Mouse (Mus musculus): ENCODE data around the gene Klf7. TPM values are rescaled to one million over a fixed set of nuclear protein-coding genes. Genes with fewer than 3 reads are reported as not detected.
A peak's percentile ranks its signal among the peaks of the same experiment; 100 is the strongest.

Klf7 gene
- polyA plus RNA-seq, 1 experiment from 2014 or later = 13.8 TPM

- peaks cover 33% of the 10 kb centered on the region for H3K36me3 ChIP-seq (replicated peaks)
- H3K9me3 ChIP-seq = no peaks in the 10 kb centered on the region
- peak overlapping the region; percentile 58; the same call in 1 of the 2 replicates for H3K27ac ChIP-seq
- H3K4me1 ChIP-seq = peaks cover 28% of the 10 kb centered on the region
- 81% methylated on average over 9 of the region's 9 CpGs for WGBS
- no peak overlapping the region for H3K4me3 ChIP-seq
- H3K27me3 ChIP-seq (ENCODE audit: poor library complexity, severe bottlenecking) = no peaks in the 10 kb centered on the region
- no peak for DNase-seq (ENCODE audit: extremely low spot score, low spot score)
Measured at GRCm38 (mm10) chr1:64078011-64078746, 43.9 kb downstream of the Klf7 start.

GRCm38 (mm10) chr1:64074051-64074450 is 48.0 kb downstream of the Klf7 start:
- Histone ChIP-seq H3K36me3 (replicated peaks) (peaks cover 31% of the 10 kb centered on the region), H3K4me1 (peaks cover 29% of the 10 kb centered on the region), H3K27me3 (ENCODE audit: poor library complexity, severe bottlenecking) (0 out of 2 replicates have a peak, but pooled peaks cover 3% of the 10 kb centered on the region), H3K4me3 (no peak overlapping the region), H3K27ac (no peak overlapping the region), H3K9me3 (no peaks in the 10 kb centered on the region)
- DNase-seq (ENCODE audit: extremely low spot score, low spot score) = no peak
- 83% methylated on average over 5 of the region's 5 CpGs for WGBS

- Histone ChIP-seq H3K4me1 (peaks cover 38% of the 10 kb centered on the region), H3K9me3 (no peaks in the 10 kb centered on the region), H3K27me3 (ENCODE audit: poor library complexity, severe bottlenecking) (0 out of 2 replicates have a peak, but pooled peaks cover 3% of the 10 kb centered on the region), H3K27ac (no peak overlapping the region), H3K36me3 (replicated peaks) (peaks cover 7% of the 10 kb centered on the region), H3K4me3 (no peak overlapping the region)
- WGBS = 70% methylated on average over 2 of the region's 2 CpGs
- DNase-seq (ENCODE audit: extremely low spot score, low spot score) = no peak
Measured at GRCm38 (mm10) chr1:64070947-64071346, 51.1 kb downstream of the Klf7 start.

DNA sequence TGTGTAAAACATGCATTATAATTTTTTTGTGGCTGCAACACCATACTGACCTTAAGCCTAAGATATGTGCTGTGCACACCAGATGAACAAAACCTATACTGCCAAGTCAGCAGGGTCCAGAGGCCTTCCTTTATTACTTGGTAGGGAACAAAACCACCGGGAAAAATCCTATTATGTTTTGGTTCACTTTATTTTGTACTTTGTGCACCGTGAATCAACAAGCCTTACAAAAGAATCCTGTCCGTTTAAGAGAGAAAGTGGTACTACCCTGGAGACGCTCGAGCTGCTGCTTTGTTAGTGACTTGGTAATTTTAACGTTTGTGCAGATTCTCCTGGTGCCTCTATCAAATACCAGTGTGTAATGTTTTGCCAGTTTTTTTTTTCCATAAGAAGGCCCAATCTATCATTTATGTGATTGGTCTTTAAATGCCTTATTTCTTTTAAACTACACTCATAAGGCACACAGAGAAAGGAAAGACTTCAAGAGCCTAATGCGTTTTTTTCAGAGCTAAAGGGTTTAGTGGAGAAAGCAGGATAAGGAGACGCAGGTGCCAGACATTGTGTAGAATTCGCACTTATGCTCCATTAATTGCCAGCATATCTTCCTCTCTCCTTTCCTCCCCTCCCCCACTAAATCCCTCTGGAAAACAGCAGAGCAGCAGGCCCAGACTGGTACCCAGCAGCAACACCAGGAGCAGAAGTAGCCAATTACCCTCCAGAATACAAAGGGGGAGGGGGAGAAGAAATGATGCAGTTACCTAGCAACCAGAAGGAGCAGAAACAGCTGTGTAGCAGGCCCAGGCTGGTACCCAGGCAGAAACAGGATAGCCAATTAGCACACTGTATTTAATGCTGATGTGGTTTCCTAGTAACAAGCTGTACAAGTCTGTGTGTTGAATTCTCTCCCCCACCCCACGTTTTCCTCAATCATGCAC is 55.5 kb downstream of the Klf7 start:
- H3K4me3 ChIP-seq = no peak overlapping the region
- no peaks in the 10 kb centered on the region for H3K9me3 ChIP-seq
- WGBS = 21% methylated on average over 10 of the region's 10 CpGs
- no peaks in the 10 kb centered on the region for H3K36me3 ChIP-seq (replicated peaks)
- peak; percentile 76 for DNase-seq (ENCODE audit: extremely low spot score, low spot score)
- H3K4me1 ChIP-seq = peaks cover 52% of the 10 kb centered on the region
- peak overlapping the region; percentile 79 for H3K27ac ChIP-seq
- H3K27me3 ChIP-seq (ENCODE audit: poor library complexity, severe bottlenecking) = no peaks in the 10 kb centered on the region

DNA sequence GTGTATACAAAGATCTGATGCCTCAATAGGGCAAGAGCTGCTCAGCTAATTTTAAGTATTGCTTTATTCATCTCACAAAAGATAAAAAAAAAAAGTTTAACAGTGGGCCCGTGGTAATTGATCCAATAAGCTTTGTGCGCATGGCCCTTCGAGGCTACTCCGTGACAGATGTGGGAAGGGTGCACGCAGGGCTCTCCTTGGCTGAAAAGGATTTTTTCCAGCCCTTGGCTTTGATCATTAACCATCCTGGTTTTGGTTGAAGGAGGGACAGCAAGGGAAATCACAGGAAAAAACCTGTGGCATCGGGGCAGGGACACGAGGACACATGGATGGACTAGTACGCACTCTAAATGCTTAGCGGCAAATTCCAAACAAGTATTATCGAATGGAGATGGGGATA is 60.6 kb downstream of the Klf7 start:
- no peaks in the 10 kb centered on the region for H3K9me3 ChIP-seq
- no peak overlapping the region for H3K4me3 ChIP-seq
- no peaks in the 10 kb centered on the region for H3K27me3 ChIP-seq (ENCODE audit: poor library complexity, severe bottlenecking)
- 78% methylated on average over 10 of the region's 10 CpGs for WGBS
- H3K36me3 ChIP-seq (replicated peaks) = peaks cover 6% of the 10 kb centered on the region
- H3K27ac ChIP-seq = peak overlapping the region; percentile 77; the same call in 1 of the 2 replicates
- DNase-seq (ENCODE audit: extremely low spot score, low spot score) = no peak
- peaks cover 43% of the 10 kb centered on the region for H3K4me1 ChIP-seq

- H3K4me3 ChIP-seq = no peak overlapping the region
- no peaks in the 10 kb centered on the region for H3K9me3 ChIP-seq
- H3K4me1 ChIP-seq = peaks cover 38% of the 10 kb centered on the region
- DNase-seq (ENCODE audit: extremely low spot score, low spot score) = no peak
- peak overlapping the region; percentile 77 for H3K27ac ChIP-seq
- H3K36me3 ChIP-seq (replicated peaks) = peaks cover 6% of the 10 kb centered on the region
- H3K27me3 ChIP-seq (ENCODE audit: poor library complexity, severe bottlenecking) = no peaks in the 10 kb centered on the region
- WGBS = 66% methylated on average over 9 of the region's 9 CpGs
Measured at GRCm38 (mm10) chr1:64060699-64061454, 61.2 kb downstream of the Klf7 start.

DNA sequence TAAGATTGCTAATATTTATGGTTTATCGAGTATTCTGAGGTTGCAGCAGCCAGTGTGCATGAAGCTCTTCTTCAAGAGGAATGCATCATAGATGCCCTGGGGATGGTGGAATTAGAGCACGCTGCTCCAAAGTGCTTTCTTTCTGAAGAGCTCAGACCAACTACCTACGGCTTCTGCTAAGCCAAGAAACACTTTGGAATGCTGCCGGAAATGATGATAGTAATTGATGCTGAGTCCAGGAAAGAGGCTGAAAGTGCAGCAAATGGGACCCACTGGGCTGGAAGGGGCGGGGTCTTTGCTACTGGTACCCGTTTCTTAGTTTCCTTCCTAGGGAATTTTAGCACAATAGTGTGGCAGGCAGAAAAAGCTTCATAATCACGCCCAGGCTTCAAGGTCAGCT is 62.0 kb downstream of the Klf7 start:
- Histone ChIP-seq H3K4me3 (no peak overlapping the region), H3K36me3 (replicated peaks) (peaks cover 6% of the 10 kb centered on the region), H3K9me3 (no peaks in the 10 kb centered on the region), H3K4me1 (peaks cover 37% of the 10 kb centered on the region), H3K27ac (peak overlapping the region; percentile 77; the same call in 1 of the 2 replicates), H3K27me3 (ENCODE audit: poor library complexity, severe bottlenecking) (no peaks in the 10 kb centered on the region)
- whole genome bisulfite sequencing = 81% methylated on average over 7 of the region's 7 CpGs
- DNase-seq (ENCODE audit: extremely low spot score, low spot score) = no peak

DNA sequence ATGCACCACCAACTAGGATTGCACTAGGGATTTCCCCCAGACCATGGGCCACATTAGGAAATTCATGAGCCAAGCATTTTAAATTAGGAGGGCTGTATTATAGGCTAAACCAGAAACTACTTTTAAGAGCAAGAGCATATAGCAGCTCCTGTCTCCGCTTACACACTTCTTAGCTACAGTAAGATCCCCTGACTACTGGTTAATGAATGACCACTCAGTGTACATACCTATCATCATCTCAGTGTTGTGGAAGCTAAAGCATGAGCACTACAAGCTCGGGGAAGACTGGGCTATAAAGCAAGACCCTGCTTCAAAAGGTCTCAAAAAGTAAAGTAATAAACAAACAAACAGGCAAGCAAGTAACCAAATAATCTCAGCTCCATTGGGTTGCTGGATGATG is 65.5 kb downstream of the Klf7 start:
- 90% methylated on average over 2 of the region's 2 CpGs for WGBS
- no peak overlapping the region for H3K27ac ChIP-seq
- no peak overlapping the region for H3K4me3 ChIP-seq
- no peak for DNase-seq (ENCODE audit: extremely low spot score, low spot score)
- H3K27me3 ChIP-seq (ENCODE audit: poor library complexity, severe bottlenecking) = no peaks in the 10 kb centered on the region
- no peaks in the 10 kb centered on the region for H3K9me3 ChIP-seq
- H3K4me1 ChIP-seq = peaks cover 27% of the 10 kb centered on the region
- peaks cover 6% of the 10 kb centered on the region for H3K36me3 ChIP-seq (replicated peaks)

DNA sequence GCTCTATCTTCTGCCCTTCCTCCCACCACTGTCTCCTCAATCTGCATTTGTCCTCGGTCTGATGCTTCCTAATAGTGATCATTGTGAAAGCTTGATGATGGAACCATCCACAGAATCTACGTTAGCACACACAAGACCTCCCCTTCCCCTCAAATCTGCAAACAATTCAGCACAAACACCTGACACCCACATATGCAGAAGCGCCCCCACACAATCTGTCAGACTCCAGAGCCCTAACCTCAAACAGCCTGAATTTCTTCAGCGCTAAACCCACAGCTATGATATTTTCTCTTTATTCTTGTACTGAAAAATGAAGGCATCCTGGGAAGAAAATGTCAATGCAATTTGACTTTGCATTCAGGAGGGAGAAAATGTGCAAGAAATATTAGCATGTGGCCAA is 66.1 kb downstream of the Klf7 start:
- H3K27ac ChIP-seq = no peak overlapping the region
- H3K36me3 ChIP-seq (replicated peaks) = peaks cover 6% of the 10 kb centered on the region
- no peak for DNase-seq (ENCODE audit: extremely low spot score, low spot score)
- no peaks in the 10 kb centered on the region for H3K9me3 ChIP-seq
- H3K4me3 ChIP-seq = no peak overlapping the region
- peaks cover 21% of the 10 kb centered on the region for H3K4me1 ChIP-seq
- no peaks in the 10 kb centered on the region for H3K27me3 ChIP-seq (ENCODE audit: poor library complexity, severe bottlenecking)
- 90% methylated on average over 4 of the region's 4 CpGs for WGBS

GRCm38 (mm10) chr1:64055210-64055609 is 66.9 kb downstream of the Klf7 start:
- no peak for DNase-seq (ENCODE audit: extremely low spot score, low spot score)
- Histone ChIP-seq H3K9me3 (no peaks in the 10 kb centered on the region), H3K27ac (no peak overlapping the region), H3K4me3 (no peak overlapping the region), H3K4me1 (peaks cover 13% of the 10 kb centered on the region), H3K36me3 (replicated peaks) (peaks cover 6% of the 10 kb centered on the region), H3K27me3 (ENCODE audit: poor library complexity, severe bottlenecking) (no peaks in the 10 kb centered on the region)
- 92% methylated on average over 4 of the region's 4 CpGs for WGBS

DNA sequence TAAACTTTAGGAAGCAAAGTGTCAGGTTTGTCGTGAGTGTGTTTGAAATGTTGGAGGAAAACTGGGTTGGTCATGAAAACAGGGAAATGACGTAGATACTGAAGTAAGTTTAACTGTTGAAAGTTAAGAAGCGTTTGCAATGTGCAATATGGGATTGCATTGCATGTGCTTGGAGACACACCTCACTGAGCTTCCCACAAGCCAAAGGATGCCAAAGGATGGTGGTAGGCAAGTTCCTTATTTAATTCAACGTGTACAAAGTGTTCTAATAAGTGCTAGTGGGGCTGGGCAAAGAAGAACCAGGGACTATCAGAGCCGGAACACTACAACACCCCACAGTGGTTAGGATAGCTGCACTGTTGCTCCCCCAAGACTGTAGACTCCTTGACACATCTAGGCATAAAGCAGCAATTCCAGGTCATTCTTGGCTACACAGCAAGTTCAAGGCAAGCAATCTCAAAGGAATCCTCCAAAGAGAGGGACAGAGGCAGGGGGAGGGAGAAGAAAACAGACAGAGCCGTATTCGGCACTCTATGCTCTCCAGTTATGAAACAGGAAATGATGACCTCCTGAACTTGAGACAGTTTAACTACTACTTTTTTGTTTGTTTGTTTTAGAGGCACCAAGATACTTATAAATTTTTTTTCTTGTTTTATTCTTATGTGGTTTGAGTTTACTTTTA is 69.9 kb downstream of the Klf7 start:
- H3K4me3 ChIP-seq = no peak overlapping the region
- H3K27ac ChIP-seq = no peak overlapping the region
- H3K4me1 ChIP-seq = peaks cover 9% of the 10 kb centered on the region; the same call in 1 of the 2 replicates
- 91% methylated on average over 7 of the region's 7 CpGs for WGBS
- no peaks in the 10 kb centered on the region for H3K9me3 ChIP-seq
- H3K27me3 ChIP-seq (ENCODE audit: poor library complexity, severe bottlenecking) = no peaks in the 10 kb centered on the region
- no peak for DNase-seq (ENCODE audit: extremely low spot score, low spot score)
- H3K36me3 ChIP-seq (replicated peaks) = no peaks in the 10 kb centered on the region

- no peak for DNase-seq (ENCODE audit: extremely low spot score, low spot score)
- no peak overlapping the region for H3K27ac ChIP-seq
- no peaks in the 10 kb centered on the region for H3K9me3 ChIP-seq
- no peaks in the 10 kb centered on the region for H3K27me3 ChIP-seq (ENCODE audit: poor library complexity, severe bottlenecking)
- no peaks in the 10 kb centered on the region for H3K36me3 ChIP-seq (replicated peaks)
- no peak overlapping the region for H3K4me3 ChIP-seq
- WGBS = 83% methylated on average over 4 of the region's 4 CpGs
- 0 out of 2 replicates have a peak, but pooled peaks cover 4% of the 10 kb centered on the region for H3K4me1 ChIP-seq
Measured at GRCm38 (mm10) chr1:64048567-64048966, 73.5 kb downstream of the Klf7 start.
